Mouse (Mus musculus) central nervous system, embryonic 14 days (tissue): Measurements from ENCODE around the gene Yme1l1. TPM values are rescaled to one million over a fixed set of nuclear protein-coding genes. Genes with fewer than 3 reads are reported as not detected.

Experiments
- polyA plus RNA-seq: library from polyadenylated mRNA; depleted of rRNA; stranded (reverse); fragments of >200 nt; gene quantifications from 2 replicates; pipeline ENCODE4 v1.2.3, GENCODE M21; 2012; rRNA removed

The Yme1l1 gene
- 37.7 and 40.4 TPM in 2 replicates for polyA plus RNA-seq

GRCm38 (mm10) chr2:23155777-23156607 lies at the start of gene Yme1l1, which contains the start of gene Mastl:
Yme1l1 (plus strand) TSS chr2:23156369.
Mastl (minus strand) TSS chr2:23156024.

GRCm38 (mm10) chr2:23207070-23207526 lies 50.9 kb downstream of the Yme1l1 start, which contains the start of gene 4931423N10Rik:
4931423N10Rik (plus strand) TSS chr2:23207476.

Other genes starting within 250 kb of the Yme1l1 start
- gene Abi1, start 116.1 kb upstream of the Yme1l1 start, polyA plus RNA-seq, result 79.1 and 100 TPM in 2 replicates
- gene Acbd5, start 88.2 kb upstream of the Yme1l1 start, polyA plus RNA-seq, result 32.4 and 34.7 TPM in 2 replicates
- gene Mastl, start 345 bp upstream of the Yme1l1 start, polyA plus RNA-seq, result 3.3 and 3.4 TPM in 2 replicates
- gene 4931423N10Rik, start 51.1 kb downstream of the Yme1l1 start, polyA plus RNA-seq, result 0.08 and 0.12 TPM in 2 replicates
- gene Nxph2, start 164.9 kb downstream of the Yme1l1 start, polyA plus RNA-seq, result 1.0 and 1.4 TPM in 2 replicates